Mouse (Mus musculus): ENCODE measurements around the gene Bdkrb1.

DNA sequence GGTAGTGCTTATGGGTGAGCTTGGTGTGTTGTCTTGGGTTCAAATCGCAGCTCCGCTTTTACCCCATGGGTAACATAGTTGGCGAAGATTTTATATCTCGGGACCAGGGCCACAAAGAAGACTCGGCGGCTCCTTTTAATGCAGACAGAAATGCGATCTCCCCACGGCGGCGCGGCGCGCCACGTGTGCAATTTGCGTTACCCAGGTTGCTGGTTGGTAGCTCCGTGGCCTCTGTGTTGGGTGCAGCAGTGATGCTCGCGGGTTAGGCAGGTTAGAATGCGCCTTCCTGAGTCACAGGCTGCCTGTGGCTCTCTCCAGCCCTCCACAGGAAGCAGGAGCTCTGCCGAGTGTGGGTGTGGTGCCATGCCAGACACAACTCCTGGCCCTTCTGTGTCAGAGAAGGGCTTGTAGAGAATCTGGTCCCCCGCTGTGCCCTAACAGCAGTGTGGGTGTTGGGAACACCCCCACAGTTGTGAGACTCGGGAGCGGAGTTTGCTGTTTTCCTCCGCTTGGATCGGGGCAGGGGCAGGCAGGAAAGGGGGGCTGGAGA, 39.1 kb upstream of the Bdkrb1 start:
- no peak for TF ChIP-seq POLR2A (IDR thresholded peaks at IDR 0.05; ENCODE audit: low read depth, low read length)
- no peak for TF ChIP-seq CTCF (IDR thresholded peaks at IDR 0.05; ENCODE audit: borderline replicate concordance, insufficient read depth, low read length)
